25 mouse cellular contexts compared by ENCODE assay signal in genomic region chr4:150151045-150151444, GRCm38 (mm10). TPM values are rescaled to one million over a fixed set of nuclear protein-coding genes. Genes with fewer than 3 reads are reported as not detected.
DNase-seq lines count a peak whose midpoint lies in the region; ATAC-seq and TF ChIP-seq lines count a peak whose summit lies in the region.
"Had no signal": no experiment of that assay in that cellular context is flagged by ENCODE, and none has a peak within 500 bp of the region (broad histone marks: within the 10 kb centered on the region; RNA-seq: fewer than 3 reads in every experiment).

No protein-coding gene starts in this region.

- TF ChIP-seq CTCF in kidney, adult 2 months (conservative IDR thresholded peaks at IDR 0.05; ENCODE audit: insufficient read depth, insufficient read length, low read depth, low read length), result peak; percentile 16; the same call in 1 of the 2 replicates
- TF ChIP-seq CTCF in spleen, adult 2 months (IDR thresholded peaks at IDR 0.05; ENCODE audit: extremely low read depth, insufficient read depth, insufficient read length, insufficient replicate concordance), result peak; percentile 11; the same call in 1 of the 2 replicates
- TF ChIP-seq CTCF in small intestine, adult 2 months (IDR thresholded peaks at IDR 0.05; ENCODE audit: extremely low read depth, insufficient read length, insufficient replicate concordance, low read depth, low read length), result peak; percentile 46; the same call in 1 of the 2 replicates

- H3K36me3 ChIP-seq in kidney, adult 2 months (ENCODE audit: control insufficient read depth, insufficient read depth, low read length), result no peaks in the 10 kb centered on the region
- no peaks in the 10 kb centered on the region for H3K36me3 ChIP-seq in spleen, adult 2 months (ENCODE audit: control insufficient read depth, insufficient read depth, low read length)
- H3K36me3 ChIP-seq in ES-E14 (ENCODE audit: control insufficient read depth, insufficient read depth, low read length, poor library complexity, severe bottlenecking), result no peaks in the 10 kb centered on the region
- H3K36me3 ChIP-seq in small intestine, adult 2 months (ENCODE audit: control insufficient read depth, insufficient read depth, low read length), result no peaks in the 10 kb centered on the region
- H3K36me3 ChIP-seq in hindbrain, embryonic 13.5 days, result no peaks in the 10 kb centered on the region
- H3K36me3 ChIP-seq: forebrain, embryonic 10.5 days; hindbrain, embryonic 12.5 days; intestine, embryonic 15.5 days; liver, embryonic 13.5 days; neural tube, embryonic 12.5 days had no signal

- DNase-seq in kidney, adult 2 months, result no peak
- no peak for DNase-seq in kidney, postnatal 14 days
- no peak for DNase-seq in spleen, adult 2 months (ENCODE audit: low read depth in 1 of 2, low spot score in 2 of 2)
- no peak for DNase-seq in spleen, postnatal 14 days (ENCODE audit: low spot score in 2 of 2)
- DNase-seq in ES-E14 (ENCODE audit: low read depth, low spot score), result peak; percentile 50
- no peak for DNase-seq in retina, postnatal 1 day
- DNase-seq: cerebellum, postnatal 10 days; gastrocnemius, postnatal 10 days; kidney, postnatal 25 days; liver, embryonic 13.5 days; lung, postnatal 36 days had no signal

- ATAC-seq in hindbrain, embryonic 13.5 days (ENCODE audit: low FRiP score), result no peak
- ATAC-seq: intestine, embryonic 15.5 days; Patski had no signal

- no peak overlapping the region for H3K27ac ChIP-seq in kidney, adult 2 months (ENCODE audit: insufficient read depth, low read depth, low read length)
- H3K27ac ChIP-seq in spleen, adult 2 months (ENCODE audit: insufficient read depth, low read length), result no peak overlapping the region
- H3K27ac ChIP-seq in ES-E14 (ENCODE audit: insufficient read depth, low read depth, low read length, poor library complexity, severe bottlenecking), result no peak overlapping the region
- no peak overlapping the region for H3K27ac ChIP-seq in small intestine, adult 2 months (ENCODE audit: insufficient read depth, low read depth, low read length)
- H3K27ac ChIP-seq in hindbrain, embryonic 13.5 days, result no peak overlapping the region
- H3K27ac ChIP-seq: forebrain, embryonic 10.5 days; hindbrain, embryonic 12.5 days; intestine, embryonic 15.5 days; liver, embryonic 13.5 days; neural tube, embryonic 12.5 days had no signal

- H3K4me3 ChIP-seq in kidney, adult 2 months (ENCODE audit: insufficient read depth, low read depth, low read length), result no peak overlapping the region
- H3K4me3 ChIP-seq in spleen, adult 2 months (ENCODE audit: extremely low read depth, insufficient read depth, insufficient read length), result no peak overlapping the region
- no peak overlapping the region for H3K4me3 ChIP-seq in ES-E14 (ENCODE audit: insufficient read depth in 1 of 2, low read depth in 1 of 2, low read length in 2 of 2, poor library complexity in 1 of 2, severe bottlenecking in 1 of 2)
- H3K4me3 ChIP-seq in small intestine, adult 2 months (ENCODE audit: low read depth, low read length), result 0 out of 2 replicates have a peak overlapping the region, but pooled peaks have one; percentile 4
- no peak overlapping the region for H3K4me3 ChIP-seq in hindbrain, embryonic 13.5 days
- H3K4me3 ChIP-seq: forebrain, embryonic 10.5 days; hindbrain, embryonic 12.5 days; intestine, embryonic 15.5 days; liver, embryonic 13.5 days; neural tube, embryonic 12.5 days had no signal

- in situ Hi-C loops in ES-E14 (cut with MboI; ENCODE audit: low sequenced_read_pairs in 2 of 2, unreplicated experiment in 2 of 2), result no loop called here

- H3K9me3 ChIP-seq in ES-E14 (ENCODE audit: control insufficient read depth, insufficient read depth, low read depth, low read length), result no peaks in the 10 kb centered on the region
- peaks cover 7% of the 10 kb centered on the region for H3K9me3 ChIP-seq in hindbrain, embryonic 13.5 days
- H3K9me3 ChIP-seq: intestine, embryonic 15.5 days; liver, embryonic 13.5 days; neural tube, embryonic 12.5 days had no signal

- H3K27me3 ChIP-seq in kidney, adult 2 months (replicated peaks; ENCODE audit: control insufficient read depth, insufficient read depth, low read length), result no peaks in the 10 kb centered on the region
- no peaks in the 10 kb centered on the region for H3K27me3 ChIP-seq in spleen, adult 2 months (ENCODE audit: control insufficient read depth, insufficient read depth, low read length)
- H3K27me3 ChIP-seq in small intestine, adult 2 months (ENCODE audit: control insufficient read depth, insufficient read depth, low read length), result no peaks in the 10 kb centered on the region
- H3K27me3 ChIP-seq in hindbrain, embryonic 13.5 days, result no peaks in the 10 kb centered on the region
- H3K27me3 ChIP-seq: hindbrain, embryonic 12.5 days; intestine, embryonic 15.5 days; liver, embryonic 13.5 days; neural tube, embryonic 12.5 days; Patski had no signal

- 75% methylated on average over 7 of the region's 7 CpGs for WGBS in kidney, adult 2 months
- WGBS in spleen, adult 2 months, result 83% methylated on average over 7 of the region's 7 CpGs
- 85% methylated on average over 7 of the region's 7 CpGs for WGBS in small intestine, adult 2 months
- WGBS in hindbrain, embryonic 13.5 days, result 81% methylated on average over 7 of the region's 7 CpGs

- no peak for TF ChIP-seq POLR2A in kidney, adult 2 months (IDR thresholded peaks at IDR 0.05; ENCODE audit: low read depth, low read length)
- no peak for TF ChIP-seq POLR2A in spleen, adult 2 months (IDR thresholded peaks at IDR 0.05; ENCODE audit: low read depth, low read length)
- TF ChIP-seq POLR2A in small intestine, adult 2 months (IDR thresholded peaks at IDR 0.05; ENCODE audit: low read depth, low read length), result no peak

- no peaks in the 10 kb centered on the region for H3K4me1 ChIP-seq in kidney, adult 2 months (ENCODE audit: control insufficient read depth, insufficient read depth, low read length)
- no peaks in the 10 kb centered on the region for H3K4me1 ChIP-seq in spleen, adult 2 months (ENCODE audit: control insufficient read depth, insufficient read depth, insufficient read length)
- H3K4me1 ChIP-seq in ES-E14 (ENCODE audit: control insufficient read depth in 2 of 2, insufficient read depth in 2 of 2, low read length in 2 of 2, poor library complexity in 1 of 2), result peaks cover 0 to 10% of the 10 kb centered on the region in 2 experiments; a peak in 1 of 4 replicates
- H3K4me1 ChIP-seq in small intestine, adult 2 months (ENCODE audit: control insufficient read depth, insufficient read depth, insufficient read length, low read length), result peaks cover 14% of the 10 kb centered on the region; the same call in 1 of the 2 replicates
- H3K4me1 ChIP-seq in hindbrain, embryonic 13.5 days (replicated peaks), result no peaks in the 10 kb centered on the region
- H3K4me1 ChIP-seq: hindbrain, embryonic 12.5 days; neural tube, embryonic 12.5 days had no signal

- no peak overlapping the region for H3K9ac ChIP-seq in ES-E14 (ENCODE audit: insufficient read depth, low read depth, low read length, poor library complexity, severe bottlenecking)
- no peak overlapping the region for H3K9ac ChIP-seq in hindbrain, embryonic 13.5 days
- H3K9ac ChIP-seq: hindbrain, embryonic 12.5 days; intestine, embryonic 15.5 days; liver, embryonic 13.5 days; neural tube, embryonic 12.5 days had no signal

- no peak overlapping the region for H3K4me2 ChIP-seq in hindbrain, embryonic 13.5 days
- H3K4me2 ChIP-seq: hindbrain, embryonic 12.5 days; intestine, embryonic 15.5 days; liver, embryonic 13.5 days; neural tube, embryonic 12.5 days had no signal

TF ChIP-seq in ES-E14, 5 proteins besides CTCF, POLR2A, EP300 and RAD21:
- no peak for TF ChIP-seq MAFK (IDR thresholded peaks at IDR 0.05; ENCODE audit: insufficient read depth, low read depth, low read length)
- no peak for TF ChIP-seq HCFC1 (IDR thresholded peaks at IDR 0.05; ENCODE audit: borderline replicate concordance, insufficient read depth, low read length)
- no peak for TF ChIP-seq ZC3H11A (IDR thresholded peaks at IDR 0.05; ENCODE audit: borderline replicate concordance, low read depth, low read length)
- TF ChIP-seq ZNF384 (IDR thresholded peaks at IDR 0.05; ENCODE audit: low read depth, low read length), result no peak
- TF ChIP-seq CHD2 (IDR thresholded peaks at IDR 0.05; ENCODE audit: low read depth, low read length), result no peak

RNA-seq across cellular contexts. Expression of gene Slc2a7, which starts 2.3 kb away (rescaled TPM):
- 0.64 and 1.3 TPM in 2 replicates for polyA plus RNA-seq in kidney, adult 2 months (2012; rRNA removed)
- polyA plus RNA-seq in spleen, adult 2 months (2012; rRNA removed), result not detected in 2 replicates
- total RNA-seq in ES-E14 (2012; rRNA removed), result 2.5 and 2.6 TPM in 2 replicates
- polyA plus RNA-seq in small intestine, adult 2 months (2012; rRNA removed), result 47.2 and 68.9 TPM in 2 replicates
- not detected in 2 replicates for polyA plus RNA-seq in hindbrain, embryonic 13.5 days (2015; fragmentation: Nextera tagmentation; extraction: Ambion mirVana)
- total RNA-seq: gastrocnemius, postnatal 10 days; heart, adult 8-10 months; layer of hippocampus, postnatal 25 days; left cerebral cortex, postnatal 25 days; monocyte, adult 5-6 weeks had no signal
- polyA plus RNA-seq: embryonic facial prominence, embryonic 14.5 days; forebrain, embryonic 10.5 days; heart, postnatal 0 days; hindbrain, embryonic 12.5 days; liver, embryonic 13.5 days; neural tube, embryonic 12.5 days; Patski; thymus, postnatal 0 days had no signal

RNA-seq across cellular contexts. Expression of gene Slc2a5, which starts 32.0 kb away (rescaled TPM):
- polyA plus RNA-seq in kidney, adult 2 months (2012; rRNA removed), result 181 and 266 TPM in 2 replicates
- 0.05 and 0.18 TPM in 2 replicates for polyA plus RNA-seq in spleen, adult 2 months (2012; rRNA removed)
- 2.4 and 3.2 TPM in 2 replicates for total RNA-seq in ES-E14 (2012; rRNA removed)
- polyA plus RNA-seq in small intestine, adult 2 months (2012; rRNA removed), result 165 and 177 TPM in 2 replicates
- 1.8 and 2.7 TPM in 2 replicates for polyA plus RNA-seq in hindbrain, embryonic 13.5 days (2015; fragmentation: Nextera tagmentation; extraction: Ambion mirVana)
- polyA plus RNA-seq: Patski had no signal

RNA-seq across cellular contexts. Expression of gene Car6, which starts 50.1 kb away (rescaled TPM):
- polyA plus RNA-seq in kidney, adult 2 months (2012; rRNA removed), result not detected in 2 replicates
- not detected in 2 replicates for polyA plus RNA-seq in spleen, adult 2 months (2012; rRNA removed)
- total RNA-seq in ES-E14 (2012; rRNA removed), result 0.18 and 0.21 TPM in 2 replicates
- 0.14 TPM in 1 of 2 replicates, not detected in the other for polyA plus RNA-seq in small intestine, adult 2 months (2012; rRNA removed)
- not detected in 2 replicates for polyA plus RNA-seq in hindbrain, embryonic 13.5 days (2015; fragmentation: Nextera tagmentation; extraction: Ambion mirVana)
- total RNA-seq: gastrocnemius, postnatal 10 days; layer of hippocampus, postnatal 25 days; left cerebral cortex, postnatal 25 days; monocyte, adult 5-6 weeks had no signal
- polyA plus RNA-seq: embryonic facial prominence, embryonic 14.5 days; forebrain, embryonic 10.5 days; heart, postnatal 0 days; intestine, embryonic 15.5 days; liver, embryonic 13.5 days; neural tube, embryonic 12.5 days; Patski had no signal

Comparison
In these comparisons a context has a peak if more than half of its experiments do, and no peak if none do; other contexts are left out.
1. RNA of gene Slc2a7, which starts 2.3 kb away (polyA plus RNA-seq): 47.2 to 68.9 TPM in small intestine, adult 2 months; 0.64 to 1.3 TPM in kidney, adult 2 months, not detected in spleen, adult 2 months and not detected in hindbrain, embryonic 13.5 days; every median in the first group is over 10 times any median in the second.
2. RNA of gene Slc2a5, which starts 32.0 kb away (polyA plus RNA-seq): 181 to 266 TPM in kidney, adult 2 months and 165 to 177 TPM in small intestine, adult 2 months; 1.8 to 2.7 TPM in hindbrain, embryonic 13.5 days and 0.05 to 0.18 TPM in spleen, adult 2 months; every median in the first group is over 10 times any median in the second.
3. Peak in every context shown above with its lines, with median percentiles within 50 percentile points of each other: CTCF ChIP-seq.